Mouse (Mus musculus): ENCODE results near the gene AW822073.

- TF ChIP-seq CTCF (IDR thresholded peaks at IDR 0.05; ENCODE audit: insufficient read depth, low read depth, low read length): no peak
- TF ChIP-seq POLR2A (IDR thresholded peaks at IDR 0.05; ENCODE audit: insufficient read depth, low read depth, low read length): no peak
Measured at GRCm38 (mm10) chr10:58217366-58217765, 7.4 kb downstream of the AW822073 start.

All from olfactory bulb, adult 2 months (tissue).